Mouse (Mus musculus): Measurements from ENCODE around the gene Olfr1048. TPM values are rescaled to one million over a fixed set of nuclear protein-coding genes. Genes with fewer than 3 reads are reported as not detected.
"Not testable (repeated sequence)": the region's sequence is repeated elsewhere in the genome, so short reads cannot be mapped to it uniquely, and the experiment has no call there.

Olfr1048 gene
- not detected in 2 replicates for total RNA-seq (2012; rRNA removed)

- no peak within 1 kb of the TSS for H3K4me3 ChIP-seq (ENCODE audit: insufficient read depth in 1 of 2, low read depth in 1 of 2, low read length in 2 of 2, poor library complexity in 1 of 2, severe bottlenecking in 1 of 2)
- no peak within 1 kb of the TSS for H3K9ac ChIP-seq (ENCODE audit: insufficient read depth, low read depth, low read length, poor library complexity, severe bottlenecking)
- TF ChIP-seq MAFK (IDR thresholded peaks at IDR 0.05; ENCODE audit: insufficient read depth, low read depth, low read length), result no peak
- TF ChIP-seq CHD2 (IDR thresholded peaks at IDR 0.05; ENCODE audit: low read depth, low read length), result no peak
- no peak for TF ChIP-seq ZC3H11A (IDR thresholded peaks at IDR 0.05; ENCODE audit: borderline replicate concordance, low read depth, low read length)
- no peak for TF ChIP-seq HCFC1 (IDR thresholded peaks at IDR 0.05; ENCODE audit: borderline replicate concordance, insufficient read depth, low read length)
- no peak for TF ChIP-seq ZNF384 (IDR thresholded peaks at IDR 0.05; ENCODE audit: low read depth, low read length)
- H3K27ac ChIP-seq (ENCODE audit: insufficient read depth, low read depth, low read length, poor library complexity, severe bottlenecking), result no peak within 1 kb of the TSS
- no peaks in the 10 kb centered on the region for H3K4me1 ChIP-seq (ENCODE audit: control insufficient read depth in 2 of 2, insufficient read depth in 2 of 2, low read length in 2 of 2, poor library complexity in 1 of 2)
- no peak for DNase-seq (ENCODE audit: low read depth, low spot score)
- no peaks in the 10 kb centered on the region for H3K9me3 ChIP-seq (ENCODE audit: control insufficient read depth, insufficient read depth, low read depth, low read length)
- in situ Hi-C loops (cut with MboI; ENCODE audit: low sequenced_read_pairs in 2 of 2, unreplicated experiment in 2 of 2), result no loop called here
- no peaks in the 10 kb centered on the region for H3K36me3 ChIP-seq (ENCODE audit: control insufficient read depth, insufficient read depth, low read length, poor library complexity, severe bottlenecking)
Measured at GRCm38 (mm10) chr2:86240189-86240588, at the start of gene Olfr1048. Gene Olfr1048, minus strand, starts transcription at chr2:86240289.

GRCm38 (mm10) chr2:86278988-86279387, 38.9 kb upstream of the Olfr1048 start, which contains the start of gene Olfr1051:
Gene Olfr1051, minus strand, starts transcription at chr2:86279088.
- H3K36me3 ChIP-seq (ENCODE audit: control insufficient read depth, insufficient read depth, low read length, poor library complexity, severe bottlenecking); H3K9me3 ChIP-seq (ENCODE audit: control insufficient read depth, insufficient read depth, low read depth, low read length); in situ Hi-C loops (cut with MboI; ENCODE audit: low sequenced_read_pairs in 2 of 2, unreplicated experiment in 2 of 2); H3K4me3 ChIP-seq (ENCODE audit: insufficient read depth in 1 of 2, low read depth in 1 of 2, low read length in 2 of 2, poor library complexity in 1 of 2, severe bottlenecking in 1 of 2); DNase-seq (ENCODE audit: low read depth, low spot score); H3K4me1 ChIP-seq (ENCODE audit: control insufficient read depth in 2 of 2, insufficient read depth in 2 of 2, low read length in 2 of 2, poor library complexity in 1 of 2); H3K9ac ChIP-seq (ENCODE audit: insufficient read depth, low read depth, low read length, poor library complexity, severe bottlenecking); H3K27ac ChIP-seq (ENCODE audit: insufficient read depth, low read depth, low read length, poor library complexity, severe bottlenecking): not testable (repeated sequence)

DNA sequence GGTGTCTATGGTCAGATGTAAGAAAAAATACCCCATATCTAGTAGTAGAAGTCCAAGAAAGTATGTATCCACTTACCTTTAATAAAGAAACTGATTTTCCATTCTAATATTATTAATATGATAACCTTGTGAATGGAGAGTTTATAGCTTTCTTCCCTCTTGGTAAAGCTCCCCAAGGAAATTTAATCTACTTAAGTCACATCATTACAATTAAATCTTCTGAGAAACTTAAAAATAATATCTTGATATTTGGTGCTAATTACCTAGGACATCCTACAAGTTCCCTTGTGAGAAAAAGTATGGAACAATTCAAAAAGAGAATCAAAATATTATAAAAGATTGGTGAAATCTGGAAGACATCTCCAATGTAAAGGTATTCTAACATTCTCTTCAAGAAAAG, 18.1 kb upstream of the Olfr1048 start, which contains the start of gene Olfr1049:
TSS of gene Olfr1049 (minus strand) at position 101 of the 400 bp plus-strand sequence.
- H3K4me3 ChIP-seq (ENCODE audit: insufficient read depth in 1 of 2, low read depth in 1 of 2, low read length in 2 of 2, poor library complexity in 1 of 2, severe bottlenecking in 1 of 2); H3K9ac ChIP-seq (ENCODE audit: insufficient read depth, low read depth, low read length, poor library complexity, severe bottlenecking); DNase-seq (ENCODE audit: low read depth, low spot score); in situ Hi-C loops (cut with MboI; ENCODE audit: low sequenced_read_pairs in 2 of 2, unreplicated experiment in 2 of 2); H3K27ac ChIP-seq (ENCODE audit: insufficient read depth, low read depth, low read length, poor library complexity, severe bottlenecking); H3K36me3 ChIP-seq (ENCODE audit: control insufficient read depth, insufficient read depth, low read length, poor library complexity, severe bottlenecking); H3K9me3 ChIP-seq (ENCODE audit: control insufficient read depth, insufficient read depth, low read depth, low read length); H3K4me1 ChIP-seq (ENCODE audit: control insufficient read depth in 2 of 2, insufficient read depth in 2 of 2, low read length in 2 of 2, poor library complexity in 1 of 2): not testable (repeated sequence)

- H3K9ac ChIP-seq (ENCODE audit: insufficient read depth, low read depth, low read length, poor library complexity, severe bottlenecking), result no peak within 1 kb of the TSS
- DNase-seq (ENCODE audit: low read depth, low spot score), result no peak
- H3K4me1 ChIP-seq (ENCODE audit: control insufficient read depth in 2 of 2, insufficient read depth in 2 of 2, low read length in 2 of 2, poor library complexity in 1 of 2), result no peaks in the 10 kb centered on the region
- no peak within 1 kb of the TSS for H3K27ac ChIP-seq (ENCODE audit: insufficient read depth, low read depth, low read length, poor library complexity, severe bottlenecking)
- no peak within 1 kb of the TSS for H3K4me3 ChIP-seq (ENCODE audit: insufficient read depth in 1 of 2, low read depth in 1 of 2, low read length in 2 of 2, poor library complexity in 1 of 2, severe bottlenecking in 1 of 2)
- in situ Hi-C loops (cut with MboI; ENCODE audit: low sequenced_read_pairs in 2 of 2, unreplicated experiment in 2 of 2), result no loop called here
- H3K36me3 ChIP-seq (ENCODE audit: control insufficient read depth, insufficient read depth, low read length, poor library complexity, severe bottlenecking), result no peaks in the 10 kb centered on the region
- TF ChIP-seq HCFC1 (IDR thresholded peaks at IDR 0.05; ENCODE audit: borderline replicate concordance, insufficient read depth, low read length), result no peak
- TF ChIP-seq CHD2 (IDR thresholded peaks at IDR 0.05; ENCODE audit: low read depth, low read length), result no peak
- TF ChIP-seq ZNF384 (IDR thresholded peaks at IDR 0.05; ENCODE audit: low read depth, low read length), result no peak
- no peak for TF ChIP-seq MAFK (IDR thresholded peaks at IDR 0.05; ENCODE audit: insufficient read depth, low read depth, low read length)
- TF ChIP-seq ZC3H11A (IDR thresholded peaks at IDR 0.05; ENCODE audit: borderline replicate concordance, low read depth, low read length), result no peak
- no peaks in the 10 kb centered on the region for H3K9me3 ChIP-seq (ENCODE audit: control insufficient read depth, insufficient read depth, low read depth, low read length)
Measured at GRCm38 (mm10) chr2:86231301-86231700, 8.8 kb downstream of the Olfr1048 start, which contains the start of gene Olfr1047. Gene Olfr1047, minus strand, starts transcription at chr2:86231401.

- Histone ChIP-seq H3K9me3 (ENCODE audit: control insufficient read depth, insufficient read depth, low read depth, low read length) (no peaks in the 10 kb centered on the region), H3K36me3 (ENCODE audit: control insufficient read depth, insufficient read depth, low read length, poor library complexity, severe bottlenecking) (no peaks in the 10 kb centered on the region), H3K9ac (ENCODE audit: insufficient read depth, low read depth, low read length, poor library complexity, severe bottlenecking) (no peak within 1 kb of the TSS), H3K27ac (ENCODE audit: insufficient read depth, low read depth, low read length, poor library complexity, severe bottlenecking) (no peak within 1 kb of the TSS), H3K4me1 (ENCODE audit: control insufficient read depth in 2 of 2, insufficient read depth in 2 of 2, low read length in 2 of 2, poor library complexity in 1 of 2) (no peaks in the 10 kb centered on the region), H3K4me3 (ENCODE audit: insufficient read depth in 1 of 2, low read depth in 1 of 2, low read length in 2 of 2, poor library complexity in 1 of 2, severe bottlenecking in 1 of 2) (no peak within 1 kb of the TSS)
- TF ChIP-seq HCFC1 (IDR thresholded peaks at IDR 0.05; ENCODE audit: borderline replicate concordance, insufficient read depth, low read length) (no peak), CHD2 (IDR thresholded peaks at IDR 0.05; ENCODE audit: low read depth, low read length) (no peak), ZC3H11A (IDR thresholded peaks at IDR 0.05; ENCODE audit: borderline replicate concordance, low read depth, low read length) (no peak), MAFK (IDR thresholded peaks at IDR 0.05; ENCODE audit: insufficient read depth, low read depth, low read length) (no peak), ZNF384 (IDR thresholded peaks at IDR 0.05; ENCODE audit: low read depth, low read length) (no peak)
- in situ Hi-C loops (cut with MboI; ENCODE audit: low sequenced_read_pairs in 2 of 2, unreplicated experiment in 2 of 2), result no loop called here
- DNase-seq (ENCODE audit: low read depth, low spot score), result no peak
Measured at GRCm38 (mm10) chr2:86219214-86219613, 20.9 kb downstream of the Olfr1048 start, which contains the start of gene Olfr1046. Gene Olfr1046, minus strand, starts transcription at chr2:86219314.
